Comparison of ENCODE assay signal across 18 mouse cellular contexts in genomic region chr6:137002169-137002514, GRCm38 (mm10).
"Had no signal": no experiment of that assay in that cellular context is flagged by ENCODE, and none has a peak within 500 bp of the region (broad histone marks: within the 10 kb centered on the region; RNA-seq: fewer than 3 reads in every experiment).

No protein-coding gene starts in this region.

- H3K9me3 ChIP-seq: liver, embryonic 13.5 days; liver, embryonic 15.5 days; midbrain, embryonic 13.5 days; midbrain, embryonic 15.5 days; neural tube, embryonic 12.5 days; stomach, embryonic 15.5 days had no signal

- DNase-seq: liver, embryonic 13.5 days; liver, postnatal 0 days; lung, postnatal 10 days; lung, postnatal 36 days; right cerebral cortex, postnatal 14 days; right cerebral cortex, postnatal 4 days; thymus, adult 2 months; thymus, postnatal 25 days had no signal

- H3K4me2 ChIP-seq: liver, embryonic 13.5 days; liver, embryonic 15.5 days; lung, embryonic 14.5 days; midbrain, embryonic 11.5 days; midbrain, embryonic 13.5 days; midbrain, embryonic 15.5 days; neural tube, embryonic 12.5 days; stomach, embryonic 15.5 days had no signal

- H3K27me3 ChIP-seq: liver, embryonic 13.5 days; liver, embryonic 15.5 days; megakaryocyte, embryonic 14.5 days; midbrain, embryonic 13.5 days; midbrain, embryonic 15.5 days; neural tube, embryonic 12.5 days; stomach, embryonic 15.5 days had no signal

- H3K4me3 ChIP-seq: liver, embryonic 13.5 days; liver, embryonic 15.5 days; midbrain, embryonic 13.5 days; midbrain, embryonic 15.5 days; neural tube, embryonic 12.5 days; stomach, embryonic 15.5 days had no signal

- ATAC-seq: liver, postnatal 0 days had no signal

- H3K9ac ChIP-seq: liver, embryonic 13.5 days; liver, embryonic 15.5 days; liver, postnatal 0 days; lung, embryonic 14.5 days; midbrain, embryonic 13.5 days; midbrain, embryonic 15.5 days; neural tube, embryonic 12.5 days; stomach, embryonic 15.5 days had no signal

- H3K4me1 ChIP-seq: liver, embryonic 13.5 days; liver, embryonic 15.5 days; megakaryocyte, embryonic 14.5 days; neural tube, embryonic 12.5 days; stomach, embryonic 15.5 days had no signal

- H3K36me3 ChIP-seq: liver, embryonic 13.5 days; liver, embryonic 15.5 days; midbrain, embryonic 13.5 days; midbrain, embryonic 15.5 days; neural tube, embryonic 12.5 days; stomach, embryonic 15.5 days had no signal

- H3K27ac ChIP-seq: liver, embryonic 13.5 days; liver, embryonic 15.5 days; macrophage; midbrain, embryonic 13.5 days; midbrain, embryonic 15.5 days; neural tube, embryonic 12.5 days; stomach, embryonic 15.5 days; stomach, postnatal 0 days had no signal
